Mouse (Mus musculus) kidney, postnatal 14 days (tissue): Measurements from ENCODE around the gene Esm1.
A peak's percentile ranks its signal among the peaks of the same experiment; 100 is the strongest.
"Not testable (repeated sequence)": the region's sequence is repeated elsewhere in the genome, so short reads cannot be mapped to it uniquely, and the experiment has no call there.

Source experiments
- DNase-seq: peaks from one replicate; pipeline ENCODE4 v3.0.0; 2022; ENCODE audit warnings: mixed read lengths

Esm1 gene

DNA sequence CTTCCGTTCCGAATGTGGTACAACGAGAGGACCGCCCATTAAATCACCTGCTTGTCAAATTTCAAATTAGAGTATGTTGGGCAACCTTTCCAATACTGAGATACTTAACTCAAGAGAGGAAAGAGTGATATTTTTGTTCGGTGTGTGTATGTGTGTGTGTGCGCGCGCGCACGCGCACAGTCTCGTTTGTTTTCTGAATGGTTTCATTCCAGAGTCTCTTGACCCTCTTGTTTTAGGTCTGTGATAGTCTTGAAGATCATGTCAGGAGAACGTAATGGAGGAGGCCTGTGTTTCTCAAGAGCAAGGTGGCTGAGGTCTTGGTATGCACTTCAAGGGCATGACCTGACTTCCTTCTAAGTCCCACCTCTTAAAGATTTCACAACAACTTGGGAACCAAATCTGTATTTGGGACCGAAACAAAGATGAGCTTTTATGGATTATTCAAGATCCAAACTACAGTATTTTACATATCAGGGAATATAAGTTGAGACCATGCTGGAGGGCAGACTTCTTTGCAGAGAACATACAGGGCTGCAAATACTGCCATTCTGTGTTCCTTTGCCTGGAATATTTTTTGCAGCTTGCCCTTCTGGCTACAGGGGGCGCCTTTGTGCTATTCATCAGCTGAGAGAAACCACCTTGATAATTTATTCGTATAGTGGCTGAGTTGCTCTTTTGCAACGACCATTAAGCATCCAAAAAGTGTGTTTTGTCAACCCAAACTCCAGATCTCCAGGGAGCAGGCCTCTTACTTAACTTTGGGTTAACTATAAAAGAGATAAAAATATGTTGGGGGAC lies 18.4 kb downstream of the Esm1 start:
- DNase-seq: no peak

DNA sequence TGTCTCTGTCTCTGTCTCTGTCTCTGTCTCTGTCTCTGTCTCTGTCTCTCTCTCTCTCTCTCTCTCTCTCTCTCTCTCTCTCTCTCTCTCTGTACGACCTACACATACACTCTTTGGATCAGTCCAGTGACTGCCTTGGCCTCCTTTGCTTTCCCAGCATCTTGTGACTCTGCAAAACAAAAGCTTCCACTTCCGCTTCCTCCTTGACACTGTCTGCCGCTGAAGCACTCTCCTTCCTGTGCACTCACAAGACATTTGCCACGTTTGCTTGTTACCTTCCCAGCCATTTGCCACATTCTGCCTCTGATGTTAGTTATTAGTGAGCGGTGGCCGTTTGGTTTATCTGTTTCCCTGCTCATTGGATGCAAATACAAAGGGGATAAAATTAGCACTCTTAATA lies 32.7 kb downstream of the Esm1 start:
- DNase-seq: no peak

DNA sequence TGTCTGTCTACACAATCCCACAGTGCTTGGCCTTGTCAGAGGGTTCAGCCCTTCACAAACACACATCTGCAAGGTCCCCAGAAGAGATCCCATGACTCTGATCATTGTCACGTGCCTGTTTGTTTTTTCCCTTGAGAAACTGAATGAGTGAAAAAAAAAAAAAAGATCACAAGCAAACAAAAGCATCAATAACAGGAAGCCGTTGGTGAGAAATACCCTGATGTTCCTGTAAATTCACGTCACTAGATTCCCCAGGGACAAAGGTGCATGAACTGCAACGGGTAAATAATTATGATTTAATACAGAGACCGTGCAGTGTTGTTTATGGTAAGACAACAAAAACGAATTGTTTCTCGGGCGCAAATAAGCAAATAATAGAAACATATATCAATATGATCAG lies 35.6 kb downstream of the Esm1 start:
- peak; percentile 21 for DNase-seq

DNA sequence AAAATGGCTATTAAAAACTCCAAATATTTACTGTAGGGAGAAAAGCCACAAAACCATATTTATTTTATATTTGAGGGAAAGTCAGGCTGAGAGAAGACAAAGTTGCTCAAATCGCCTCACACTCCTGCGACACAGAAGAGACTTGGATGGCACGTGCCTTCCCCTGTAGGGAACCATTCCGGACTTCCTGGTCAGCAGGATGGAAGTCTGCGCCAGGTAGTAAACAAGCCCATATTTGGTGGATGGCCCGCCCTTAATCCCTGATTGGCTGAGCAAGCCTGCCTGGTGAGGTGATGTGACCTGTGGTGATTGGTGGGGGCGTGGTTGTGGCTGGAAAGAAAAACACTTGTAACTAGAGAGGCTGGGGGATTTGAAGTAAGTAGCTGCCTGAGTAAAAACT lies 43.1 kb downstream of the Esm1 start:
- not testable (repeated sequence) for DNase-seq

- no peak for DNase-seq
These were observed 47.3 kb downstream of the Esm1 start for GRCm38 (mm10) chr13:113256766-113257165.

DNA sequence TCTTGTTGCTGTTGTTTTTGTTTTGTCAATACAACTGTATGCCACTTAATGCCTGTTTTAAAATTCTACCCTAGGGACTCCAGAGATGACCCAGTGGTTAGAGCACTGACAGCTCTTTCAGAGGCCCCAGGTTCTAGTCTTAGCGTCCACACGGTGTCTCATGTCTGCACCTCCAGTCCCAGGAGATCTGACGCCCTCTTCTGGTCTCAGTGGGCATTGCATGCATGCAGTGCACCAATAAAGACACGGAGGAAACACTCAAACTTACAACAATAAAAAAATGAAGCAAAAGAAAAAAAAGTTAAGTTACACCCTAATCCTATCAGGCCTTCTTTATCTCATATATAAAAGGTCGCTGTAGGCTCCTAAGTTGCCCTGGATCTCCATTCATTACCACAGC lies 47.7 kb downstream of the Esm1 start:
- no peak for DNase-seq

DNA sequence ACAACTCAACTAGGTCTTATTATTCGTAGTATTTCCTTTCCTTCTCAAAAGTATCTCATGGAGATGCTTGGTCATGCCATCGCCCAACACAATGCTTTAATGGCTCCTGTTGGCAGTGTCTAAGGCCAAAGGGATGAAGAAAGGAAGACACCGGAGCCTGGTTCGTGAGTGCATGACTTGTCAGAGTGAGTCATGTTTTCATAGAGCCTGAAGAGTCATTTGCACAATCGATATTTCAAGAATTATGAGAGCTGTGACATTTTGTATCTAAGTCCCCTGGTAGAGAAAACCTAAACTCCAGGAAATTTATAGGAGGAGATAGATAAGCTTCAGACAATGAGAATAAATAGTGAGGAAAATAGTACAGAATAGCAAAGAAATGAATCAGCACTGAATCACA lies 49.8 kb downstream of the Esm1 start:
- no peak for DNase-seq

DNA sequence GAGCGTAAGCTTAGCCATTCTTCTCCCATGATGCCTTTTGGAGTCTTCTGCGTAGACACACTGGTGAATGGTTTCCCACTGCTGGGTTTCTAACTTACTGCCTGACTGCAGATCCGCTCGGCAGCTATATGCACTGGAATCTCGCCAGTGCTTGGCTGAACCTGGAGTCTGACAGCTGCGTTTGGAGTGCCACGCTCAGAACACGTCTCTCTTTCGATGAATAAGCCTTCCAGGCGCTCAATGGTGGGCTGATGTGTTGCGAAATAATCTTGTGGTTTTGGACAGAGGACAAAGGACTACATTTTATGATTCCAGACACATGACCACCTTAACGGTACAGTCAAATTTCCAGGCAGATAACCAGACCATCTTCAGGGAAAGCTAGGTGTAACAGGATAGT lies 53.4 kb downstream of the Esm1 start:
- DNase-seq: no peak

- peak; percentile 52 for DNase-seq
These were observed 55.8 kb downstream of the Esm1 start for GRCm38 (mm10) chr13:113265257-113265656.

DNA sequence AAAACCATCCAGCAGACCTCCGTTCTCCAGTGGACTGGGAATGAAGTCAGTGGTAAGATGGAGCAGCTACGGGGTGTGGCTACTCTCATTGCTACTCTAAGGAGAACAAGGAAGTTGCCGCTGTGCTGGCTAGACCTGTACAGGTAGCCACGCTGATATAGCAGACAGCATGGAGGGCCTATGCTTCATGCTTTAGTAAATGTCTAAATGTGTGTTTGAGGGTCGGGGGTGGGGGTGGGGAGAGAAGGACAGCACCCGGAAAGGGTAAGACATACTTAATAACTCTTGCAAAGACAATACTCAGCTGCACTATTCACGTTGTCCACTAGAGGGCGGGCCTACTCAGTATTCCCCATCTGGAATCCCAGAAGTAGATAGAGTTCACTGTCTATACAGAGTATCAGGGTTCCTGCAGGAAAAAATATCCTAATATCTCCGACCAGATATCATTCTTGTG lies 57.1 kb downstream of the Esm1 start:
- DNase-seq: peak; percentile 72

GRCm38 (mm10) chr13:113267204-113267603 lies 57.7 kb downstream of the Esm1 start:
- DNase-seq: no peak
